16 mouse cellular contexts compared by ENCODE assay signal in the genomic region with DNA sequence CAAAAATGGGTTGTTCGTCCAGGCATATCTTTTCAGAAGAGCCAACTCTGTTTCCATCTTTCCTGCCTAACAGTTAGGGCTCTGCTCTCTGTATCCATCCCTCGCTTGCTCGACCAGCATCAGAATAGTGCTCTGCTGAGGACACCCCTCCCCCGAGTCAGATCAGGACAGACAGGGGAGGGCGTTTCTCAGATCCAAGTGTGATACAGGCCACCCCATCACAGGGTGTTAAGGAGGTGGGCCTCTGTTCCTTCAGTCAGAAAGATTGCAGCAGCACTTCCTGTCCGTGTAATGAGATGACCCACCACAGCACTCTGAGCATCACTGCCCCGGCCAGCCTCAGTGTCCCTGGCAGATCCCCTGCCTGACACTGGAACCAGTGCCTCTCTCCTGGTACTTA. TPM values are rescaled to one million over a fixed set of nuclear protein-coding genes. Genes with fewer than 3 reads are reported as not detected.
DNase-seq lines count a peak whose midpoint lies in the region; ATAC-seq and TF ChIP-seq lines count a peak whose summit lies in the region.
"Had no signal": no experiment of that assay in that cellular context is flagged by ENCODE, and none has a peak within 500 bp of the region (broad histone marks: within the 10 kb centered on the region; RNA-seq: fewer than 3 reads in every experiment).

No protein-coding gene starts in this region.

- WGBS in embryonic facial prominence, embryonic 10.5 days, result 35% methylated on average over 7 of the region's 7 CpGs
- WGBS in limb, embryonic 14.5 days, result 26% methylated on average over 7 of the region's 7 CpGs

- peak; percentile 14; the same call in 1 of the 2 replicates for ATAC-seq in limb, embryonic 14.5 days (ENCODE audit: low FRiP score, low read depth)
- ATAC-seq: activated CD4-positive, CD25-positive, alpha-beta regulatory T cell, adult 4 months; CD4-positive, CD25-positive, alpha-beta regulatory T cell, adult 4 months had no signal

- H3K9ac ChIP-seq in limb, embryonic 14.5 days (ENCODE audit: low read depth, low read length, severe bottlenecking), result no peak overlapping the region
- H3K9ac ChIP-seq: neural tube, embryonic 12.5 days had no signal

- peaks cover 20% of the 10 kb centered on the region for H3K4me1 ChIP-seq in embryonic facial prominence, embryonic 10.5 days
- H3K4me1 ChIP-seq in limb, embryonic 14.5 days (ENCODE audit: control insufficient read depth, insufficient read depth, low read length), result peaks cover 14% of the 10 kb centered on the region
- H3K4me1 ChIP-seq: neural tube, embryonic 12.5 days had no signal

- H3K4me3 ChIP-seq in left cerebral cortex, adult 2 months, result no peak overlapping the region
- H3K4me3 ChIP-seq in embryonic facial prominence, embryonic 10.5 days, result no peak overlapping the region
- no peak overlapping the region for H3K4me3 ChIP-seq in limb, embryonic 14.5 days (replicated peaks; ENCODE audit: low read length)
- H3K4me3 ChIP-seq: neural tube, embryonic 12.5 days had no signal

- no peak for TF ChIP-seq CTCF in left cerebral cortex, adult 2 months (IDR thresholded peaks at IDR 0.05)

- no peak for TF ChIP-seq POLR2A in limb, embryonic 14.5 days (IDR thresholded peaks at IDR 0.05; ENCODE audit: borderline replicate concordance, extremely low read depth, insufficient read depth, insufficient read length)

- peak overlapping the region; percentile 48 for H3K27ac ChIP-seq in left cerebral cortex, adult 2 months
- peak overlapping the region; percentile 36 for H3K27ac ChIP-seq in embryonic facial prominence, embryonic 10.5 days (replicated peaks)
- peak overlapping the region; percentile 77 for H3K27ac ChIP-seq in limb, embryonic 14.5 days (replicated peaks; ENCODE audit: low read depth, low read length)
- H3K27ac ChIP-seq: neural tube, embryonic 12.5 days had no signal

- H3K9me3 ChIP-seq in embryonic facial prominence, embryonic 10.5 days, result no peaks in the 10 kb centered on the region
- no peaks in the 10 kb centered on the region for H3K9me3 ChIP-seq in limb, embryonic 14.5 days (ENCODE audit: control insufficient read depth, low read length)
- H3K9me3 ChIP-seq: neural tube, embryonic 12.5 days had no signal

- peaks cover 99% of the 10 kb centered on the region for H3K36me3 ChIP-seq in embryonic facial prominence, embryonic 10.5 days (replicated peaks)
- H3K36me3 ChIP-seq in limb, embryonic 14.5 days (ENCODE audit: control insufficient read depth, insufficient read depth, low read length), result peaks cover 65% of the 10 kb centered on the region

- peak; percentile 73 for DNase-seq in heart, adult 11 months
- no peak for DNase-seq in heart, postnatal 10 days
- DNase-seq in left cerebral cortex, adult 2 months (ENCODE audit: extremely low spot score in 1 of 2, low spot score in 2 of 2), result no peak
- DNase-seq in left cerebral cortex, adult 8-10 months (ENCODE audit: low spot score in 2 of 2), result no peak
- DNase-seq in embryonic facial prominence, embryonic 10.5 days (ENCODE audit: low spot score), result no peak
- no peak for DNase-seq in limb, embryonic 14.5 days (ENCODE audit: low spot score)
- no peak for DNase-seq in adrenal gland, adult 2 months
- DNase-seq in cerebellum, adult 11-12 months, result no peak
- DNase-seq: right cerebral cortex, postnatal 14 days had no signal

- intact Hi-C loops in heart, postnatal 10 days (cut with DNase I), result no loop called here
- intact Hi-C loops in left cerebral cortex, adult 2 months (cut with DNase I), result no loop called here

- peak overlapping the region; percentile 26 for H3K4me2 ChIP-seq in limb, embryonic 14.5 days (replicated peaks; ENCODE audit: low read depth, low read length, severe bottlenecking)
- H3K4me2 ChIP-seq: neural tube, embryonic 12.5 days had no signal

- no peaks in the 10 kb centered on the region for H3K27me3 ChIP-seq in embryonic facial prominence, embryonic 10.5 days (replicated peaks; ENCODE audit: low read depth, poor library complexity, severe bottlenecking)
- H3K27me3 ChIP-seq in limb, embryonic 14.5 days (ENCODE audit: control insufficient read depth, insufficient read depth, low read length), result no peaks in the 10 kb centered on the region
- H3K27me3 ChIP-seq: neural tube, embryonic 12.5 days had no signal

RNA-seq across cellular contexts. Expression of gene Gm13420, which starts 35.3 kb away (rescaled TPM):
- not detected for total RNA-seq in heart, postnatal 10 days (2021)
- 1 to 10 TPM; 1.7 to 2.0 TPM for total RNA-seq in left cerebral cortex, adult 2 months (2021)
- 1 to 10 TPM in 3 of 4 experiments, under 1 TPM in 1; 0.44 to 2.5 (median 1.4) TPM for total RNA-seq in left cerebral cortex, adult 8-10 months (2022)
- polyA plus RNA-seq in embryonic facial prominence, embryonic 10.5 days (2016; fragmentation: Nextera tagmentation; extraction: Ambion mirVana), result not detected in 2 replicates
- polyA plus RNA-seq in limb, embryonic 14.5 days (2012; rRNA removed), result 0.05 and 0.08 TPM in 2 replicates
- 0.17 TPM in 1 of 2 replicates, not detected in the other for polyA plus RNA-seq in limb, embryonic 14.5 days (2014; fragmentation: Nextera tagmentation; extraction: Ambion mirVana)
- total RNA-seq in adrenal gland, adult 2 months (2021), result not detected
- 0.16 TPM in 1 of 2 replicates, not detected in the other for polyA plus RNA-seq in adrenal gland, adult 2 months (2012; rRNA removed)
- total RNA-seq: hematopoietic stem cell, adult 5-6 weeks; megakaryocyte progenitor cell, adult 5-6 weeks had no signal
- polyA plus RNA-seq: neural tube, embryonic 12.5 days; thymus, postnatal 0 days had no signal

RNA-seq across cellular contexts. Expression of gene Gm13547, which starts 43.0 kb away (rescaled TPM):
- not detected for total RNA-seq in heart, postnatal 10 days (2021)
- total RNA-seq in left cerebral cortex, adult 2 months (2021), result not detected
- total RNA-seq in left cerebral cortex, adult 8-10 months (2022), result under 1 TPM in 1 of 4 experiments, not detected in 3; 0.63 TPM
- not detected in 2 replicates for polyA plus RNA-seq in embryonic facial prominence, embryonic 10.5 days (2016; fragmentation: Nextera tagmentation; extraction: Ambion mirVana)
- not detected in 2 replicates for polyA plus RNA-seq in limb, embryonic 14.5 days (2012; rRNA removed)
- polyA plus RNA-seq in limb, embryonic 14.5 days (2014; fragmentation: Nextera tagmentation; extraction: Ambion mirVana), result 0.98 TPM in 1 of 2 replicates, not detected in the other
- not detected for total RNA-seq in adrenal gland, adult 2 months (2021)
- not detected in 2 replicates for polyA plus RNA-seq in adrenal gland, adult 2 months (2012; rRNA removed)
- total RNA-seq: hematopoietic stem cell, adult 5-6 weeks; layer of hippocampus, postnatal 25 days; megakaryocyte progenitor cell, adult 5-6 weeks had no signal
- polyA plus RNA-seq: activated CD4-positive, CD25-positive, alpha-beta regulatory T cell, adult 4 months; CD4-positive, CD25-positive, alpha-beta regulatory T cell, adult 4 months; thymus, postnatal 0 days had no signal
